Mouse (Mus musculus): ENCODE data around the gene Npnt.
A peak's percentile ranks its signal among the peaks of the same experiment; 100 is the strongest.

Gene Npnt

GRCm38 (mm10) chr3:132886419-132887050, 63.6 kb downstream of the Npnt start:
- no peak for DNase-seq

- peak; percentile 51 for DNase-seq
These were observed 65.6 kb downstream of the Npnt start for GRCm38 (mm10) chr3:132884459-132884858.

DNA sequence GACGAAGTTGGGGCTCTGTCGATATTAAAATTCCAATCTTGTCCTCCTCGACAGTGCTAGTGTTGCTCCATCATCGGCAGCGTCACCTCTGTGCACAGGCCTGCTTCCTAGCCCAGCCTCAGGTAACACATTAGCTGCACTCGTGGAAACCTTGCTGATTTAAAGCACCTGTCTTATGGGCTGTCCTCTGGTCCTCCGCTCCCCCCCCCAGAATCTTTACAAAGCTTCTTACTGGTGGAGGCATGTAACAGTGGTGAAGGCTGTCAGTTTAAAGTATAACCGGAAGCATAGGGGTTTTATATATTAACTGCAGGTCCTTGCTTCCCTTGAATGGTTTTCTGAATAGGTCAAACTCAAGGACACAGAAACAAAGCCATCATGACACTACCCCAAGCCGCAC, 66.8 kb downstream of the Npnt start:
- DNase-seq: peak; percentile 57

- no peak for DNase-seq
These were observed 69.3 kb downstream of the Npnt start for GRCm38 (mm10) chr3:132880826-132881225.

DNA sequence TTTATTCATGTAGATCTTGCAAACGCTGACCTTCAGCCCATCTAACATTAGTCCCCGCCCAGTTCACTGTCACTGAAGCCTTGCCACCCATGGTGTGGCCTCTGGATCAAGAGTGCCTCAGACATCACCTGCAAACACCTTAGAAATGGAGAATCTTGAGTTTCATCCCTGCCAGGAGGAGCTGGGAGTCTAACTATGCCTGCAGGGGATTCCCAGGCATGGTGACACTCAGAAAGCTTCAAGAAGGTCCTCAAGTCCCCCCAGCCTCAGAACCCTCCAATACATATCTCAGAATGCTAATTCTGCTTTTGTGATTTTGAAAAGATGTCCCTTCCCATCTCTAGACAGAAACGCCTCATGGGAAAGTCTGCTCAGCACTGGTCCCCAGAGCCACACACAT, 69.7 kb downstream of the Npnt start:
- DNase-seq: no peak

- DNase-seq: no peak
These were observed 73.0 kb downstream of the Npnt start for GRCm38 (mm10) chr3:132876933-132877676.

- peak; percentile 74 for DNase-seq
These were observed 73.9 kb downstream of the Npnt start for GRCm38 (mm10) chr3:132876011-132876708.

GRCm38 (mm10) chr3:132873251-132873650, 76.8 kb downstream of the Npnt start:
- DNase-seq: no peak

DNA sequence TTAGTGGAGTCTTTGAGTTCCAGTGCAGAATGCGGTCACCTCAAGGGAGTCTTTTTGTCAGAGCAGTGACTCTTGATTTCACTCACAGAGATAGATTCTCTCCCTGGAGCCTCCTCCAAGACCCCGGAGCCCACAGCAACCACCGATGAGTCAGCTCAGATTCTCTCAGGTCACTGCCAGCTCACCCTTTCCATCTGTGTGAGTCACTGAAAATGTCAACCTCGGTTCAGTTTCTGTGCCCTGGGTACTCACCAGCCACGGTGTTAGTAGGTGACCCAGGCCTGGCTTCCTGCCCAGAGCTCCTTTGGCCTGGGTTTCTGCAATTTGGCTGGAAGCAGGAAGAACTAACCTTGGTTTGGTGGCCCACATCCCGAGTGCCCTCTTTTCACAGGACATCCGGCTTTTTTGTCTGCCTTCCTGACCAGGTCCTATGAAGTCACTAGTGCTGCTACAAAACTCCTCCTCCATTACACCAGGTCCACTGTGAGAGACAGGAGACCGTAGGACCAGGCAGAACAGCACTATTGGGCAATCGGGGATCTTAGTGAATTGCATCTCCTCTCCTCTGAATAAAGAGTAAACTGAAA, 78.7 kb downstream of the Npnt start:
- DNase-seq: peak; percentile 84

GRCm38 (mm10) chr3:132870079-132870478, 80.0 kb downstream of the Npnt start:
- no peak for DNase-seq

DNA sequence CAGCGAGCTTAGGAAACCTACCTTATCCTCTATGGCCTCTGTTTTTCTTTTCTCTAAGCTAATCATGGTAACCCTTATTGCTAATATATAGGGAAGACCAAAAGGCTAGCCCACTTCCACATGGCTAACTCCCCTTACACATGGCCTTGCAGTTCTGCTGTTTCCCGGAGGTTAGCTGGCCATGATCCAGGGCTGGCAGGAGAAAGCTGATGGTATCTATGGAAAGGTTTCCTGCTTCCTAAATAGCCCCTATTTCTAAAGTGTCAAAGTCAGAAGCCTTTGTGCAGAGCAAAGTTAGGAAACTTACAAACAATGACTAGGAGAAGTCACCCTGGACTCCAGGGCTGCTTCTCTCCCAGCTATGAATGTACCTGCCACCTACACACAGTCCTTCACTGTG, 81.3 kb downstream of the Npnt start:
- DNase-seq: peak; percentile 81

- no peak for DNase-seq
These were observed 83.1 kb downstream of the Npnt start for GRCm38 (mm10) chr3:132866984-132867383.

DNA sequence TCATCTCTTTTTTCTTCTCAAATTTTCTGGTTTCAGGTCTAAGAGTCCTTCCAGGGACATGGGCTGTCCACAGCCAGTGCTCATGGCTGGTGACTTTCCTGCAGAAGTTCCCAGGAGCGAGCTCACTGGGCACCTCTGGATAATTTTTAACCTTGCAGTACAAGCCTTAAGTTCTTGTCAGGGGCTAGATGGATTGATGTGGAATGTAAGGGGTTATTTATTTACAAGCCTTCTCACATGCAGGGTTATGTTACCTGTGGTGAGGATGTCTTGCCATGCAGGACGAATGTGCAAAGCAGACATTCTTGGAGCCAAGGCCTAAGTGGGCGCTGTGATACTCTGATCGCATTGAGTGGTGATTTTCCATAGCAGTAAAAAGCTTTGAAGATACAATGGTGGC, 84.5 kb downstream of the Npnt start:
- peak; percentile 52 for DNase-seq

GRCm38 (mm10) chr3:132864986-132865385, 85.1 kb downstream of the Npnt start:
- DNase-seq: no peak

GRCm38 (mm10) chr3:132864329-132864919, 85.7 kb downstream of the Npnt start:
- peak; percentile 62 for DNase-seq

- DNase-seq: no peak
These were observed 86.2 kb downstream of the Npnt start for GRCm38 (mm10) chr3:132863843-132864242.

GRCm38 (mm10) chr3:132860796-132861195, 89.3 kb downstream of the Npnt start:
- peak; percentile 41 for DNase-seq

- DNase-seq: no peak
These were observed 90.5 kb downstream of the Npnt start for GRCm38 (mm10) chr3:132859573-132859972.

GRCm38 (mm10) chr3:132858849-132859248, 91.2 kb downstream of the Npnt start:
- DNase-seq: no peak

DNA sequence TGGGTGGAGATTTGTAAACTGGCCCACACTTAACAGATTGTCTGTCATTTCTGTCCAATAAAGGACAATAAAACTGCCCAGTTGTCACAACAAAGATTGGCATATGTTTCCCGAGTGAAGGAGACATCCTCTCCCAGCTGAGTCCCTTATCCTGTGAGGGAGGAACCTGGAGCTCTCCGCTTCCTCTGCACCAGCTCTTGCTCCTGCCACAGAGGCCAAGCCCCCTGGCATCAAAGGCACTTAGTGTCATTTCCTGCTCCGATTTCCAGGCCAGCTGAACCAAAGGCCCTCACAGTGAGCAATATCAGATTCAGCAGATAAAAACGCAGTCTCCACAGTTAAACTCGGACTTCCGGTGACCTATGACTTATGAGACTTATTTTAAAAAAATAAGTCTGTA, 93.4 kb downstream of the Npnt start:
- DNase-seq: no peak

DNA sequence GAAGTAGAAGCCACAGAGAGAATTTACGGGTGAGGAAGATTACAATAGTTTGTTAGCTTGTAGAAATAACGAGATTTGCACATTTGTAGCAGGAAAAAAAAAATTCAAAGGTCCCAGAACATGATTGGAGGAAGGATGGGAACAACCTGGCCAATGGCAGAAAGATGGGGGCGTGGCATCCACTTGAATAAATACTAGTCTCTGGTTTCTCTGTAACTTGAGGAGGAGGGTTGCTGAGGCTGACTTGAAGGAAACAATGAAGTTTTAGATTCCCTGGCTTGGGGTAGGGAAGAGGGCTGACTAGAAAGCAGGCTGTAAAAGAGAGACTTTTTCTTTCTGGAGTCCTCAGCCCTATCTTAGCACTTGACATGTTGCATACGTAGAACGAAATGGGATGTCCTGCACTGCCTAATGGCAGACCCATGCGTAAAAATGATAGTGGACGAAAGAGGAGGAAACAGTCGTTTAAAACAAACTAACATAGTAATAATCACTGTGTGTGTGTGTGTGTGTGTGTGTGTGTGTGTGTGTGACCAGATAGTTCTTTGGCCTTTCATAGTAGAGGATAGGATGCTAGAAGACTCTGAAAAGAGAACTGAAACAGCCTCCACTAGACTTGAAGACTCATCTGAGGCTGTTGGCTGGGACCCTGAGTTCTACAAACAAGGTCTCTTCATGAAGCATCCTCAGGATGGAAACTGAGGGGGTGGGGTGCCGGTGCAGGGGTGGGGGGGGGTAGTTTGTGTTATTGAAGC, 94.5 kb downstream of the Npnt start:
- DNase-seq: peak; percentile 54

GRCm38 (mm10) chr3:132854271-132854670, 95.8 kb downstream of the Npnt start:
- DNase-seq: no peak
